ENCODE assay signal across 17 mouse cellular contexts in genomic region chr9:85165632-85166031, GRCm38 (mm10).
"Had no signal": no experiment of that assay in that cellular context is flagged by ENCODE, and none has a peak within 500 bp of the region (broad histone marks: within the 10 kb centered on the region; RNA-seq: fewer than 3 reads in every experiment).

No protein-coding gene starts in this region.

- ATAC-seq: hindbrain, postnatal 0 days; intestine, embryonic 16.5 days had no signal

- DNase-seq: gastrocnemius, postnatal 14 days; gastrocnemius, postnatal 36 days; heart, adult 11 months; heart, adult 2 months; heart, postnatal 14 days; heart, postnatal 36 days; kidney, adult 11 months; kidney, adult 2 months; kidney, adult 9 months; kidney, postnatal 14 days; kidney, postnatal 36 days; layer of hippocampus, adult 9-11 months; layer of hippocampus, postnatal 36 days; liver; liver, embryonic 13.5 days had no signal
